Mouse (Mus musculus): Measurements from ENCODE around the gene Aldh16a1.
A peak's percentile ranks its signal among the peaks of the same experiment; 100 is the strongest.
"Not testable (repeated sequence)": the region's sequence is repeated elsewhere in the genome, so short reads cannot be mapped to it uniquely, and the experiment has no call there.

Gene Aldh16a1

DNA sequence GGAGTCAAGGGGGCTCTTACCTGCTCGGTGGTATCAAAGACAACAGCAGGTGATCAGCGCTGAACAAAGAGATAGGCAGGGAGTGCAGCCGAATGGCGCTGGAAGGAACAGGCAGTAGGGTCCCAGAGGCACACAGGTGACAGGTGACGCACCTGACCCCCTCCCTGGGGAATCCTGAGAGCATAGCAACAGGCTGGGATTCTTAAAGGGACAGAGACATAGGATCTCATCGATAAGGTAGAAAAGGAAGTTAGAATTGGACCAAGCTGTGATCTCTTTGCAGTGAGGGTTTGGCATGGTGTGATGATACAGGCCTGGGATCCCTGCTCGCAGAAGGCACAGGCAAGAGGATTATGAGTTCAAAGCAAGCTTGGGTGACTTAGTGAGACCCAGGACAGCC lies 25.1 kb upstream of the Aldh16a1 start, which contains the start of gene Gfy:
Gene Gfy, minus strand, starts transcription at position 101 of the 400 bp plus-strand sequence.
- ATAC-seq (ENCODE audit: low TSS enrichment), result no peak

DNA sequence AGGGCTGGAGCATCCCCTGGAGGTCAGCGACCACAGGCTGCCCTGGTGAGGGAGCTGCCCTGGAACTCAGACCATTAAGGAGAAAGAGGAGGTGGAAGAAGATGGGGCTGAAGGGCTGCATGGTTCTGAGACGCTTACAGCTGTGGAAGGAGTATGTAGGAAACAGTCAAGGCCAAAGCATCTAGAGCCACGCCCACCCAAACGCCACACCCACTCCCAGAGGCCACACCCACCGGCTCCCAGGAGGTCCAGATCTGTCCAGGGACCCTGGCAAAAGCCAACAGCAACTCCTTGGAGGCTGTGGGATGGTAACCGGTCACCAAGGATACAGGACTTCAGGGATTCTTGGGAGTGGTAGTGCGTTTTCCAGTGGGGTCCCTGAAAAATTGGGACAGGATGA lies 24.2 kb upstream of the Aldh16a1 start:
- no peak for ATAC-seq (ENCODE audit: low TSS enrichment)

DNA sequence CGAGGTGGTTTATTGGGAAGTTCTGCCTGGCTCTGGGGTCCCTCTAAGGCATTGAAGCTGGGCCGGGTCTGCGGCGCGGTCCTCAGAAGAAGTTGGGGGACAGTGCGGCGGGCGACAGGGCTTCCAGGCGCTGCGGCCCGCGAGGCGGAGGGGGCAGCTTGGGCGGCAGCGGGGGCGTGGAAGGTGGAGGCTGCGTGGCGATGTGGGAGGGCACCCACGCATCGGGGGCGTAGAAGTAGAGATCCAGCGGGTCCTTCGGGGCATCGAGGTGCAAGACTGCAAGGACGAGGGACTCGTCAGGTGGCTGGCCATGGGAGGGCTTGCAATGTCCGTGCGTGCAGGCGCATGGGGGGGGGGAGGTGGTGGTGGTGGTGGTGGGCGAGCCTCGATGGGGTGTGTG lies 22.0 kb upstream of the Aldh16a1 start:
- no peak; the same call in 1 of the 2 replicates for ATAC-seq (ENCODE audit: low TSS enrichment)

DNA sequence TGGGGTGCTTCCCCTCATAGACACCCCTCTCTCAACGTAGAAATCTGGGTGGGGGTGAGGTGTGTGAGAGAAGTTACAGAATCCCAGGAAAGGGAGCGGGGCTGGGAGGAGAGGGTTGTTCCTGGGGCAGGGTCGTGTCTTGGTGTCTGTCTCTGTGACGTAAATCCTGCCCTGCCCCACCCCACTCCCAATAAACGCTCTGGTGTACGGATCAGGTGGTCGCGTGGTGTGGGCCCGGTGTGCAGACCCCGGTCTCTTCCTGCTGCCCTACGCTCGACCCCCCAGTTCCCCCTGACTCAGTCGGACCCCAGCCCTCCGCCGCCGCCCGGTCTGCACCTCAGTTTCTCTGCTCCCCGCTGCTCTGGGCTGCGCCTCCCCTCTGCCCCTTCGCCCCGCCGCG lies 21.5 kb upstream of the Aldh16a1 start:
- 0 out of 2 replicates have a peak, but pooled peaks have one; percentile 2 for ATAC-seq (ENCODE audit: low TSS enrichment)

GRCm38 (mm10) chr7:45175398-45175797 lies 21.0 kb upstream of the Aldh16a1 start:
- no peak for ATAC-seq (ENCODE audit: low TSS enrichment)

DNA sequence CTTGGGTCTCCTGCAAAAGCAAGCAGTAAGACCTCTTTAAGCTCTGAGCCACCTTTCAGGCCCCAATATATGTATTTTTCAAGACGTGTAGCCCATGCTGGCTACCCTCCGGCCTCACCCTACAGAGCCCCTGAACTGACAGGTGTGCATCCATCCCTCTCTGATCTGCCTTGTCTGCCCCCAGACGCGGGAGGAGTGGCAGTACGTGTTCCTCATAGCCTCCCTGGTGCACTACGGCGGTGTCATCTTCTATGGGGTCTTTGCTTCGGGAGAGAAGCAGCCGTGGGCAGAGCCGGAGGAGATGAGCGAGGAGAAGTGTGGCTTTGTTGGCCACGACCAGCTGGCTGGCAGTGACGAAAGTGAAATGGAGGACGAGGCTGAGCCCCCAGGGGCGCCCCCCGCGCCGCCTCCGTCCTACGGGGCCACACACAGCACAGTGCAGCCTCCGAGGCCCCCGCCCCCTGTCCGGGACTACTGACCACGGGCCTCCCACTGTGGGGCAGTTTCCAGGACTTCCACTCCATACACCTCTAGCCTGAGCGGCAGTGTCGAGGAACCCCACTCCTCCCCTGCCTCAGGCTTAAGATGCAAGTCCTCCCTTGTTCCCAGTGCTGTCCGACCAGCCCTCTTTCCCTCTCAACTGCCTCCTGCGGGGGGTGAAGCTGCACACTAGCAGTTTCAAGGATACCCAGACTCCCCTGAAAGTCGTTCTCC lies 20.3 kb upstream of the Aldh16a1 start:
- 0 out of 2 replicates have a peak, but pooled peaks have one; percentile 7 for ATAC-seq (ENCODE audit: low TSS enrichment)

DNA sequence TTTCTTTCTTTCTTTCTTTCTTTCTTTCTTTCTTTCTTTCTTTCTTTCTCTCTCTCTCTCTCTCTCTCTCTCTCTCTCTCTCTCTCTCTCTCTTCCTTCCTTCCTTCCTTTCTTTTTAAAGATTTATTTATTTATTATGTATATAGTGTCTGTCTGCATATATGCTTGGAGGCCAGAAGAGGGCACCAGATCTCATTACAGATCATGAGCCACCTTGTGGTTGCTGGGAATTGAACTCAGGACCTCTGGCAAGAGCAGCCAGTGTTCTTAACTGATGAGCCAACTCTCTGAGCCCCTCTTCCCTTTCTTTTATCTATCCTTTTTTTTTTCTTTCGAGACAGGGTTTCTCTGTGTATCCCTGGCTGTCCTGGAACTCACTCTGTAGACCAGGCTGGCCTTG lies 19.4 kb upstream of the Aldh16a1 start:
- ATAC-seq (ENCODE audit: low TSS enrichment), result not testable (repeated sequence)

- no peak for ATAC-seq (ENCODE audit: low TSS enrichment)
These were observed 18.6 kb upstream of the Aldh16a1 start for GRCm38 (mm10) chr7:45172974-45173373.

DNA sequence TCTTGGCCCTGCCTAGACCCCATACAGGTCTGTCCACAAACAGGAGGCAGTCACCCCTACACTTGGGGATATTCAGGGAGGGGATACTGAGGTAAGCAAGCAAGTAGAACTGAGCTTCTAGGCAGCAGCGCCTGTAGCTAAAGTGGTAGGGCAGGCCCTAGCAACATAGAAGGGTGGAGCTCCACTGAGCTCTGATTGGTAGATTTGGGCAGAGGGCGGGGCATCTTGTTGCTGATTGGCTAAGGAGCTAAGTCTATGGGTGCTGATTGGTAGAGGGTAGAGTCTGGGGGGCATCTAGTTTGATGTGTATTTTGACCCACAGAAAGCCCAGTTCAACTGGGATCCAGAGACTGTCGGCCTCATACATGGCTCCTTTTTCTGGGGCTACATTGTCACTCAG lies 15.1 kb upstream of the Aldh16a1 start:
- ATAC-seq (ENCODE audit: low TSS enrichment), result 0 out of 2 replicates have a peak, but pooled peaks have one; percentile 18

- ATAC-seq (ENCODE audit: low TSS enrichment), result 0 out of 2 replicates have a peak, but pooled peaks have one; percentile 13
These were observed 14.3 kb upstream of the Aldh16a1 start for GRCm38 (mm10) chr7:45168656-45169055.

GRCm38 (mm10) chr7:45167761-45168445 lies 13.5 kb upstream of the Aldh16a1 start:
- ATAC-seq (ENCODE audit: low TSS enrichment), result 0 out of 2 replicates have a peak, but pooled peaks have one; percentile 17

- peak; percentile 11; the same call in 1 of the 2 replicates for ATAC-seq (ENCODE audit: low TSS enrichment)
These were observed 12.6 kb upstream of the Aldh16a1 start for GRCm38 (mm10) chr7:45166950-45167401.

DNA sequence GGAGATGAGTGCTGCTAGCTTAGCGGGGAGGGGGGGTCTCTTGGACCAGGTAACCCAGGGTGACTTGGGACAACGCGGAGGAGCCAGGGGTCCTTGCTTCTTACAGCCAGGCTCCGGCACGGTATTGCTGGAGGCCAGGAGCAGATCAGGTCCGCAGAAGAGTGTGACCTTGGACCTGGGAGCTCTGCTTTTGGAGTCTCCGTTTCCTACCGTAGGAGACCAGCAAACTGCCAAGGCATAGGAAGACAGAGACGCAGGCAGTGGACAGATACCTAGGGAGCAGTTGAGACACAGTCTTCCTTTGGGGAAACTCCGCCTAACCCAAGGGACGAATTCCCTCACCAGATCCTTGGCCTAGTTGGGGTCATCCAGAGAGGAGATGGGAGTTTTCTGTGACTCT lies 11.3 kb upstream of the Aldh16a1 start:
- ATAC-seq (ENCODE audit: low TSS enrichment), result no peak

DNA sequence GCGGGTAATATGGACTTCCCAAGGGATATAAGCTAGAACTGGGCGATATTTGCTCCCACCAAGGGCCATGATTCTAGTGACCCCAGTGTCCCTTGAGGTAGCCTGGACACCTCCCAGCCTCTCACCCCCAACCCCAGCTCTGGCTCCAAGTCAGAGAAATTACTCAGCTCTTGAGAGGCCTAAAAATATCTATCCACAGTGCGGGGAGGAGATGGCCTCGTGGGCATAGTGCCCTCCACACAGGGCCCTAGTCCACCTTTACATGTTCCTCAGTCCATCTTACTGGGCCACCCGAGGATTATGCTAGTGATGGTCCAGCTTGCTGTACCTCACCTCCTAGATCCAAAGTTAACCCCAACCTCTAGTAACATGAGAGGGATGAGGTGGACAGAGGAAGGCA lies 10.4 kb upstream of the Aldh16a1 start:
- ATAC-seq (ENCODE audit: low TSS enrichment), result no peak

- no peak for ATAC-seq (ENCODE audit: low TSS enrichment)
These were observed 9.5 kb upstream of the Aldh16a1 start, which contains the start of gene Slc17a7 for GRCm38 (mm10) chr7:45163735-45164490. TSS of gene Slc17a7 (plus strand) at chr7:45163949.

GRCm38 (mm10) chr7:45162996-45163615 lies 8.7 kb upstream of the Aldh16a1 start:
- ATAC-seq (ENCODE audit: low TSS enrichment), result no peak

- ATAC-seq (ENCODE audit: low TSS enrichment), result peak; percentile 35; the same call in 1 of the 2 replicates
These were observed 8.2 kb upstream of the Aldh16a1 start for GRCm38 (mm10) chr7:45162551-45162950.

DNA sequence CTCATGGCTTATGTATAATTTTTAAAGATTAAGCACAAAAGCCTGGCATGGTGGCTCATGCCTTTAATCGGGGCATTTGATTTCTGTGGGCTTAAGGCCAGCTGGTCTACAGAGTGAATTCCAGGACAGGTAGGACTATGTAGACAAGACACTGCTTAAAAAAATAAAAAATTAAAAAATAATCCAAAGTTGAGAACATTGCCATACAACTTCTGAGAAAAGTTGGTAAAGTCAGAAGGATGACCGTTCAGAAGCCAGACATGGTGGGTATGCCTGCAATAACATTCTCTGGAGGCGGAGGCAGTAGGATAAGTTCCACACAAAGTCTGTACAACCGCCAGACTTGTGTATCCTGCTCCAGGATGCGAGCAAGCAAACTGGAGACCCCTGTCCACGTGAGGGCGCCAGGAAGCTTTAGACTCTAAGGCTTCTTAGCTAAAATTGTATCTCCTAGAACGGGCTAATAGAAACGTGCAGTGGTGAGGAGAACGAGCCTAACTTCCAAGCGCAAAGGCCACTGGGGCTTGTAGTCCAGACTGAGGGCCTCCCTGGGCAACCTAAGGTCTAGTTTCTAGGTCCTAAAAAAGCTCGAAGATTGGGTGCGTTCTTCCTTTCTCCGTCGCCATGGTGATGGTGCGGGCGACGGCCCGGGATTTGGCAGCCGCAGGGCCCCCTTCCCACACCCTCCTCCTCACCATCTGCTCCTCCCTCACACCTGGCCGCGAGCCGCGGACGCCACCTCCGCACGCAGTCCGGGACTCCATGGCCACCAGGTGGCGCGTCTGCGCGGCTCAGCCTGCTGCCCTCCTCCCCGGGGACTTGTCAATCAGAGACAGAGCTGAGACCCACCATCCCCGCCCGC lies 7.5 kb upstream of the Aldh16a1 start:
- ATAC-seq (ENCODE audit: low TSS enrichment), result peak; percentile 69

DNA sequence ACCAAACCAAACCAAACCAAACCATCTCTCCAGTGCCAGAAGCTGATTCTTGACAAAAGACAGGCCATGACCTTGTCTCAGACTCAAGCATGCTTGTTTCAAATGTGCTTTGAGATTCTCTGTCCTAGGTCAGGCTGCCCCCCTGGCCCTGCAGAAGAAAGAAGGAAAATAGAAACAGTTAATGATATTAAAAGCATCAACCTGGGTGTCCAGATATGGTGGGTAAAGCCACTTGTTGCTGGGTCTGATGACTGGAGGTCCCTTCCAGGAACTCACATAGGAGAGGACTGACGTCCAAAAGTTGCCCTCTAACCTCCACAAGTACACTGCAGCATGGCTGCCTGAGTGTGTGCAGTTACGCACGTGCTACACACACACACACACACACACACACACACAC lies 6.5 kb upstream of the Aldh16a1 start:
- no peak for ATAC-seq (ENCODE audit: low TSS enrichment)

GRCm38 (mm10) chr7:45160316-45160800 lies 6.0 kb upstream of the Aldh16a1 start:
- ATAC-seq (ENCODE audit: low TSS enrichment), result no peak

Data from frontal cortex, adult (tissue).